Mouse (Mus musculus): ENCODE data around the gene Ccdc171. TPM values are rescaled to one million over a fixed set of nuclear protein-coding genes. Genes with fewer than 3 reads are reported as not detected.
A peak's percentile ranks its signal among the peaks of the same experiment; 100 is the strongest.
"Not testable (repeated sequence)": the region's sequence is repeated elsewhere in the genome, so short reads cannot be mapped to it uniquely, and the experiment has no call there.

The Ccdc171 gene
- polyA plus RNA-seq, 1 experiment from 2014 or later: 2.9 TPM

GRCm38 (mm10) chr4:83512217-83512616 is 13.1 kb upstream of the Ccdc171 start:
- H3K9me3 ChIP-seq: no peaks in the 10 kb centered on the region
- H3K4me3 ChIP-seq: no peak overlapping the region
- ATAC-seq (ENCODE audit: low read depth): no peak
- 79% methylated on average over 3 of the region's 3 CpGs for WGBS
- H3K4me1 ChIP-seq (replicated peaks): no peaks in the 10 kb centered on the region
- H3K4me2 ChIP-seq: no peak overlapping the region
- H3K27ac ChIP-seq (replicated peaks): no peak overlapping the region
- no peaks in the 10 kb centered on the region for H3K27me3 ChIP-seq
- H3K36me3 ChIP-seq: no peaks in the 10 kb centered on the region
- H3K9ac ChIP-seq: no peak overlapping the region

GRCm38 (mm10) chr4:83512644-83513043 is 12.7 kb upstream of the Ccdc171 start:
- Histone ChIP-seq H3K36me3 (no peaks in the 10 kb centered on the region), H3K4me3 (no peak overlapping the region), H3K4me2 (no peak overlapping the region), H3K4me1 (replicated peaks) (no peaks in the 10 kb centered on the region), H3K9ac (no peak overlapping the region), H3K27ac (replicated peaks) (no peak overlapping the region), H3K27me3 (no peaks in the 10 kb centered on the region), H3K9me3 (no peaks in the 10 kb centered on the region)
- WGBS: 56% methylated on average over 2 of the region's 2 CpGs
- ATAC-seq (ENCODE audit: low read depth): no peak

GRCm38 (mm10) chr4:83514183-83514582 is 11.2 kb upstream of the Ccdc171 start:
- Histone ChIP-seq H3K4me1 (replicated peaks) (no peaks in the 10 kb centered on the region), H3K36me3 (no peaks in the 10 kb centered on the region), H3K4me3 (no peak overlapping the region), H3K27ac (replicated peaks) (no peak overlapping the region), H3K9ac (no peak overlapping the region), H3K27me3 (no peaks in the 10 kb centered on the region), H3K9me3 (no peaks in the 10 kb centered on the region), H3K4me2 (no peak overlapping the region)
- WGBS: 93% methylated on average over 1 of the region's 1 CpGs
- ATAC-seq (ENCODE audit: low read depth): no peak

GRCm38 (mm10) chr4:83514976-83515669 is 10.2 kb upstream of the Ccdc171 start:
- H3K9me3 ChIP-seq: no peaks in the 10 kb centered on the region

GRCm38 (mm10) chr4:83516144-83516543 is 9.2 kb upstream of the Ccdc171 start:
- not testable (repeated sequence) for H3K4me2 ChIP-seq, H3K36me3 ChIP-seq

More at GRCm38 (mm10) chr4:83514976-83515669, 10.2 kb upstream of the Ccdc171 start:
- Histone ChIP-seq H3K4me1 (replicated peaks) (no peaks in the 10 kb centered on the region), H3K9ac (no peak overlapping the region), H3K4me3 (no peak overlapping the region), H3K4me2 (no peak overlapping the region), H3K27ac (replicated peaks) (no peak overlapping the region), H3K27me3 (no peaks in the 10 kb centered on the region), H3K36me3 (no peaks in the 10 kb centered on the region)
- no peak for ATAC-seq (ENCODE audit: low read depth)
- WGBS: 83% methylated on average over 10 of the region's 10 CpGs

GRCm38 (mm10) chr4:83519148-83519547 is 6.2 kb upstream of the Ccdc171 start:
- H3K4me3 ChIP-seq: no peak overlapping the region
- H3K36me3 ChIP-seq: no peaks in the 10 kb centered on the region
- H3K9ac ChIP-seq: no peak overlapping the region
- no peaks in the 10 kb centered on the region for H3K27me3 ChIP-seq
- no peaks in the 10 kb centered on the region for H3K9me3 ChIP-seq
- H3K27ac ChIP-seq (replicated peaks): no peak overlapping the region
- no peak overlapping the region for H3K4me2 ChIP-seq
- WGBS: 73% methylated on average over 2 of the region's 2 CpGs
- ATAC-seq (ENCODE audit: low read depth): no peak
- H3K4me1 ChIP-seq (replicated peaks): peaks cover 6% of the 10 kb centered on the region

More at GRCm38 (mm10) chr4:83516144-83516543, 9.2 kb upstream of the Ccdc171 start:
- 93% methylated on average over 5 of the region's 6 CpGs for WGBS
- H3K27ac ChIP-seq (replicated peaks); H3K4me3 ChIP-seq; H3K27me3 ChIP-seq; H3K4me1 ChIP-seq (replicated peaks); H3K9me3 ChIP-seq; H3K9ac ChIP-seq; ATAC-seq (ENCODE audit: low read depth): not testable (repeated sequence)

GRCm38 (mm10) chr4:83519807-83520206 is 5.5 kb upstream of the Ccdc171 start:
- Histone ChIP-seq H3K9ac (no peak overlapping the region), H3K4me1 (replicated peaks) (peaks cover 10% of the 10 kb centered on the region)
- no peak for ATAC-seq (ENCODE audit: low read depth)

GRCm38 (mm10) chr4:83520308-83520707 is 5.0 kb upstream of the Ccdc171 start:
- Histone ChIP-seq H3K9ac (no peak overlapping the region), H3K27me3 (no peaks in the 10 kb centered on the region), H3K9me3 (no peaks in the 10 kb centered on the region), H3K36me3 (no peaks in the 10 kb centered on the region), H3K27ac (replicated peaks) (no peak overlapping the region), H3K4me2 (no peak overlapping the region), H3K4me1 (replicated peaks) (peaks cover 10% of the 10 kb centered on the region), H3K4me3 (no peak overlapping the region)
- ATAC-seq (ENCODE audit: low read depth): no peak
- WGBS: 85% methylated on average over 4 of the region's 4 CpGs

More at GRCm38 (mm10) chr4:83519807-83520206, 5.5 kb upstream of the Ccdc171 start:
- Histone ChIP-seq H3K4me2 (no peak overlapping the region), H3K27me3 (no peaks in the 10 kb centered on the region), H3K36me3 (no peaks in the 10 kb centered on the region), H3K27ac (replicated peaks) (no peak overlapping the region), H3K9me3 (no peaks in the 10 kb centered on the region), H3K4me3 (no peak overlapping the region)

GRCm38 (mm10) chr4:83522066-83522465 is 3.3 kb upstream of the Ccdc171 start:
- no peak for ATAC-seq (ENCODE audit: low read depth)
- Histone ChIP-seq H3K27me3 (no peaks in the 10 kb centered on the region), H3K36me3 (no peaks in the 10 kb centered on the region), H3K9me3 (no peaks in the 10 kb centered on the region), H3K27ac (replicated peaks) (no peak overlapping the region), H3K4me1 (replicated peaks) (peaks cover 20% of the 10 kb centered on the region), H3K4me2 (no peak overlapping the region), H3K4me3 (no peak overlapping the region), H3K9ac (no peak overlapping the region)
- WGBS: 27% methylated on average over 5 of the region's 5 CpGs

GRCm38 (mm10) chr4:83524456-83524842 is 896 bp upstream of the Ccdc171 start:
- WGBS: 10% methylated on average over 6 of the region's 6 CpGs
- ATAC-seq (ENCODE audit: low read depth): no peak; the same call in 1 of the 2 replicates

GRCm38 (mm10) chr4:83525690-83526055 is 328 bp downstream of the Ccdc171 start:
- ATAC-seq (ENCODE audit: low read depth): peak; percentile 77
- no peaks in the 10 kb centered on the region for H3K36me3 ChIP-seq
- no peaks in the 10 kb centered on the region for H3K9me3 ChIP-seq
- whole genome bisulfite sequencing: 0% methylated on average over 18 of the region's 18 CpGs
- peak overlapping the region; percentile 71 for H3K4me3 ChIP-seq
- peak overlapping the region; percentile 99 for H3K27ac ChIP-seq (replicated peaks)
- no peaks in the 10 kb centered on the region for H3K27me3 ChIP-seq
- peak overlapping the region; percentile 74 for H3K4me2 ChIP-seq
- peaks cover 23% of the 10 kb centered on the region for H3K4me1 ChIP-seq (replicated peaks)
- peak overlapping the region; percentile 76 for H3K9ac ChIP-seq

More at GRCm38 (mm10) chr4:83524456-83524842, 896 bp upstream of the Ccdc171 start:
- Histone ChIP-seq H3K4me2 (peak overlapping the region; percentile 74), H3K36me3 (no peaks in the 10 kb centered on the region), H3K9ac (peak overlapping the region; percentile 84), H3K4me1 (replicated peaks) (peaks cover 20% of the 10 kb centered on the region), H3K27ac (replicated peaks) (peak overlapping the region; percentile 99), H3K27me3 (no peaks in the 10 kb centered on the region), H3K4me3 (peak overlapping the region; percentile 71), H3K9me3 (no peaks in the 10 kb centered on the region)

GRCm38 (mm10) chr4:83526270-83526987 is 1.1 kb downstream of the Ccdc171 start:
- Histone ChIP-seq H3K9ac (no peak overlapping the region), H3K4me1 (replicated peaks) (peaks cover 25% of the 10 kb centered on the region), H3K4me2 (peak overlapping the region; percentile 74), H3K4me3 (peak overlapping the region; percentile 71), H3K9me3 (no peaks in the 10 kb centered on the region), H3K27me3 (no peaks in the 10 kb centered on the region), H3K36me3 (no peaks in the 10 kb centered on the region), H3K27ac (replicated peaks) (no peak overlapping the region)
- 4% methylated on average over 13 of the region's 13 CpGs for WGBS
- no peak for ATAC-seq (ENCODE audit: low read depth)
